Mouse (Mus musculus) CH12.LX (cell line): ENCODE measurements at regions not wholly inside any gene's neighbourhood (a gene's known extent, or its start where the extent isn't known, plus 50 kb on each side); places are given as distances from the start of the nearest gene placed in this dataset.

Experiments
- DNase-seq: peaks from one replicate; pipeline ENCODE4 v3.0.0-alpha.2; 2013; ENCODE audit errors: extremely low read depth
- H3K27ac ChIP-seq: 2 replicates; pipeline ENCODE4 v1.5.1; 2012; ENCODE audit warnings: low read depth, mild to moderate bottlenecking, control low read depth, moderate library complexity; ENCODE audit not compliant: insufficient read depth
- H3K27me3 ChIP-seq: replicated peaks from 2 replicates; pipeline ENCODE3; 2012; ENCODE audit warnings: inconsistent platforms
- H3K36me3 ChIP-seq, 2 experiments: replicated peaks in 1 of 2; 2 replicates each; pipeline versions ENCODE3 to v1.6.1; 2012; ENCODE audit warnings: inconsistent platforms in 1 of 2, low read length in 1 of 2, mild to moderate bottlenecking in 1 of 2, mixed read lengths in 1 of 2, moderate library complexity in 1 of 2; ENCODE audit not compliant: control insufficient read depth in 1 of 2, insufficient read depth in 1 of 2
- H3K4me1 ChIP-seq, 2 experiments: 2 replicates each; pipeline ENCODE4 v1.6.1; 2012; ENCODE audit warnings: inconsistent platforms in 1 of 2, moderate library complexity in 1 of 2; ENCODE audit not compliant: insufficient read depth in 2 of 2, control insufficient read depth in 1 of 2
- H3K4me2 ChIP-seq: 2 replicates; pipeline ENCODE4 v1.6.1; 2012; ENCODE audit warnings: low read depth, mild to moderate bottlenecking, control low read depth; ENCODE audit not compliant: poor library complexity, insufficient read depth, severe bottlenecking
- H3K4me3 ChIP-seq, 3 experiments: fragments of 150-350 bp in 1 of 3; sonication (generic) in 1 of 3; replicated peaks in 1 of 3; 2 replicates each; pipeline versions ENCODE3 to v1.5.1; 2011 to 2012; ENCODE audit warnings: low read depth in 2 of 3, low read length in 2 of 3, mild to moderate bottlenecking in 2 of 3, moderate library complexity in 2 of 3, control low read depth in 1 of 3, improper control_type of control experiment in 1 of 3, inconsistent platforms in 1 of 3, mixed read lengths in 1 of 3; ENCODE audit not compliant: poor library complexity in 1 of 3
- H3K79me2 ChIP-seq: replicated peaks from 2 replicates; pipeline ENCODE4 v1.6.1; 2012; ENCODE audit warnings: mild to moderate bottlenecking, moderate library complexity; ENCODE audit not compliant: control insufficient read depth, poor library complexity, insufficient read depth, severe bottlenecking; ENCODE audit errors: extremely low read depth
- H3K9ac ChIP-seq: 2 replicates; pipeline ENCODE4 v1.6.1; 2012; ENCODE audit warnings: low read depth, mild to moderate bottlenecking, control low read depth, moderate library complexity; ENCODE audit not compliant: insufficient read depth
- H3K9me3 ChIP-seq: replicated peaks from 2 replicates; pipeline ENCODE3; 2012; ENCODE audit warnings: low read length, inconsistent platforms, mixed read lengths
- CTCF ChIP-seq, 2 experiments: IDR thresholded peaks in 1 of 2; conservative IDR thresholded peaks in 1 of 2; 2 replicates each; pipeline ENCODE4 v1.5.1; 2011 to 2012; ENCODE audit warnings: low read depth in 2 of 2, low read length in 2 of 2, improper control_type of control experiment in 1 of 2, inconsistent platforms in 1 of 2, mild to moderate bottlenecking in 1 of 2, moderate library complexity in 1 of 2
- E2F4 ChIP-seq: IDR thresholded peaks from 2 replicates; pipeline ENCODE4 v1.6.1; 2011; ENCODE audit warnings: low read depth, low read length, improper control_type of control experiment; ENCODE audit not compliant: insufficient replicate concordance
- HCFC1 ChIP-seq: IDR thresholded peaks from 2 replicates; pipeline ENCODE4 v1.6.1; 2012; ENCODE audit warnings: low read depth, mild to moderate bottlenecking, inconsistent platforms, low read length, improper control_type of control experiment
- JUN ChIP-seq: IDR thresholded peaks from 2 replicates; pipeline ENCODE4 v1.6.1; 2011; ENCODE audit warnings: low read depth, mild to moderate bottlenecking, low read length, improper control_type of control experiment, moderate library complexity; ENCODE audit not compliant: insufficient read depth
- MAX ChIP-seq: IDR thresholded peaks from 2 replicates; pipeline ENCODE4 v1.6.1; 2011; ENCODE audit warnings: low read length, improper control_type of control experiment
- NRF1 ChIP-seq: IDR thresholded peaks from 2 replicates; pipeline ENCODE4 v1.6.1; 2014; ENCODE audit warnings: low read depth, mild to moderate bottlenecking, inconsistent platforms, low read length, improper control_type of control experiment, moderate library complexity
- SMC3 ChIP-seq: IDR thresholded peaks from 2 replicates; pipeline ENCODE4 v1.6.1; 2011; ENCODE audit warnings: low read depth, low read length, improper control_type of control experiment
- TBP ChIP-seq: conservative IDR thresholded peaks from 2 replicates; pipeline ENCODE4 v1.6.1; 2011; ENCODE audit warnings: low read depth, low read length, improper control_type of control experiment
- dilution Hi-C: fragments of 300-500 bp; cut with MboI; formaldehyde crosslinking; loops from 2 replicates; pipeline ENCODE4 v1.14.3; 2020; ENCODE audit warnings: low sequenced_read_pairs; ENCODE audit not compliant: extremely low pct_unique_long_range_greater_than_20kb, extremely low pct_ligation_motif_present
- in situ Hi-C: fragments of 300-500 bp; cut with MboI; formaldehyde crosslinking; loops from 3 replicates; pipeline ENCODE4 v1.14.3; 2019; ENCODE audit warnings: low sequenced_read_pairs, low pct_ligation_motif_present, low pct_unique_long_range_greater_than_20kb, mixed read lengths

- in situ Hi-C loops, result no loop called here
- no peak for TF ChIP-seq HCFC1
- TF ChIP-seq E2F4, result no peak
- TF ChIP-seq MAX, result no peak
- no peak overlapping the region for H3K4me3 ChIP-seq
Observed at GRCm38 (mm10) chr13:55976911-55977381, 141.0 kb upstream of the Pitx1 start.

GRCm38 (mm10) chr13:55974105-55974504 lies 138.1 kb upstream of the Pitx1 start:
- Histone ChIP-seq H3K4me3 (no peak overlapping the region), H3K4me2 (no peak overlapping the region), H3K9ac (no peak overlapping the region), H3K27me3 (peaks cover 4% of the 10 kb centered on the region), H3K4me1 (no peaks in the 10 kb centered on the region), H3K79me2 (no peaks in the 10 kb centered on the region), H3K36me3 (no peaks in the 10 kb centered on the region), H3K27ac (no peak overlapping the region), H3K9me3 (peaks cover 12% of the 10 kb centered on the region)
- in situ Hi-C loops, result no loop called here
- DNase-seq, result peak; percentile 28
- dilution Hi-C loops, result no loop called here
- TF ChIP-seq SMC3 (peak; percentile 42; the same call in 1 of the 2 replicates), CTCF (conservative IDR thresholded peaks at IDR 0.05 in 1 of 2, IDR thresholded peaks at IDR 0.05 in 1 of 2; ENCODE audit: low read depth in 2 of 2, low read length in 2 of 2) (peak in 1 of 2 experiments; percentile 59; a peak in 2 of 4 replicates), TBP (no peak)

More at GRCm38 (mm10) chr13:55976911-55977381, 141.0 kb upstream of the Pitx1 start:
- no peaks in the 10 kb centered on the region for H3K79me2 ChIP-seq
- H3K4me2 ChIP-seq, result no peak overlapping the region
- H3K9me3 ChIP-seq, result peaks cover 2% of the 10 kb centered on the region
- no peak overlapping the region for H3K27ac ChIP-seq
- H3K9ac ChIP-seq, result no peak overlapping the region
- H3K36me3 ChIP-seq, result no peaks in the 10 kb centered on the region
- H3K4me1 ChIP-seq, result no peaks in the 10 kb centered on the region
- H3K27me3 ChIP-seq, result peaks cover 21% of the 10 kb centered on the region
- no peak for DNase-seq
- dilution Hi-C loops, result no loop called here

- no peak overlapping the region for H3K27ac ChIP-seq
- H3K9ac ChIP-seq, result no peak overlapping the region
- peaks cover 11% of the 10 kb centered on the region for H3K27me3 ChIP-seq
- TF ChIP-seq NRF1 (no peak), JUN (no peak), CTCF (conservative IDR thresholded peaks at IDR 0.05 in 1 of 2, IDR thresholded peaks at IDR 0.05 in 1 of 2; ENCODE audit: low read depth in 2 of 2, low read length in 2 of 2) (peak in 1 of 2 experiments; percentile 26; a peak in 2 of 4 replicates)
- H3K4me2 ChIP-seq, result no peak overlapping the region
- H3K4me3 ChIP-seq, result no peak overlapping the region
- no peak for DNase-seq
- no peaks in the 10 kb centered on the region for H3K79me2 ChIP-seq
- H3K9me3 ChIP-seq, result peaks cover 12% of the 10 kb centered on the region
- no peaks in the 10 kb centered on the region for H3K36me3 ChIP-seq
- dilution Hi-C loops, result no loop called here
- in situ Hi-C loops, result no loop called here
- H3K4me1 ChIP-seq, result peaks cover 0 to 3% of the 10 kb centered on the region in 2 experiments; a peak in 2 of 4 replicates
Observed at GRCm38 (mm10) chr13:55970687-55971086, 134.7 kb upstream of the Pitx1 start.
